Mouse (Mus musculus) bone marrow, adult 2 months (tissue): Measurements from ENCODE around the gene Zfp653. TPM values are rescaled to one million over a fixed set of nuclear protein-coding genes. Genes with fewer than 3 reads are reported as not detected.

Experiments
- H3K27ac ChIP-seq: fragments of 200-500 bp; 2 replicates; pipeline ENCODE4 v1.5.1; 2012; ENCODE audit warnings: low read depth, mild to moderate bottlenecking, control low read depth, inconsistent platforms, low read length; ENCODE audit not compliant: control insufficient read depth, poor library complexity, insufficient read depth
- H3K4me1 ChIP-seq: fragments of 200-500 bp; 2 replicates; pipeline ENCODE4 v1.6.1; 2011; ENCODE audit warnings: low read length; ENCODE audit not compliant: control insufficient read depth, insufficient read depth
- H3K4me3 ChIP-seq: fragments of 200-500 bp; replicated peaks from 2 replicates; pipeline ENCODE3; 2011; ENCODE audit warnings: mild to moderate bottlenecking, low read depth, low read length, control low read depth; ENCODE audit not compliant: control insufficient read depth
- CTCF ChIP-seq: fragments of 200-500 bp; IDR thresholded peaks from 2 replicates; pipeline ENCODE4 v1.5.1; 2011; ENCODE audit warnings: low read length, control low read depth; ENCODE audit not compliant: control insufficient read depth, insufficient read depth
- POLR2A ChIP-seq: fragments of 200-500 bp; IDR thresholded peaks from 2 replicates; pipeline ENCODE4 v1.6.1; 2011; ENCODE audit warnings: low read depth, mild to moderate bottlenecking, control low read depth, low read length, borderline replicate concordance; ENCODE audit not compliant: control insufficient read depth
- WGBS: fragments of 180-500 bp; shearing (Covaris S2); methylation state at CpG from one replicate; pipeline ENCODE4 v1.1.7; 2018; 5-methylcytosine and 5-hydroxymethylcytosine counted together
- polyA plus RNA-seq: library from polyadenylated mRNA; stranded (reverse); fragments of >200 nt; gene quantifications from 2 replicates; pipeline ENCODE4 v1.2.4, GENCODE M21; 2011; ENCODE audit warnings: low replicate concordance; ENCODE audit not compliant: missing spikeins, insufficient read depth, insufficient read length

Zfp653 gene
- polyA plus RNA-seq, 1 experiment: 15.3 TPM

GRCm38 (mm10) chr9:22061339-22061738 lies 9.8 kb downstream of the Zfp653 start:
- no peak overlapping the region for H3K27ac ChIP-seq
- H3K4me1 ChIP-seq: no peaks in the 10 kb centered on the region; the same call in 1 of the 2 replicates
- TF ChIP-seq POLR2A (no peak), CTCF (no peak)
- H3K4me3 ChIP-seq: no peak overlapping the region
- 82% methylated on average over 2 of the region's 2 CpGs for WGBS

DNA sequence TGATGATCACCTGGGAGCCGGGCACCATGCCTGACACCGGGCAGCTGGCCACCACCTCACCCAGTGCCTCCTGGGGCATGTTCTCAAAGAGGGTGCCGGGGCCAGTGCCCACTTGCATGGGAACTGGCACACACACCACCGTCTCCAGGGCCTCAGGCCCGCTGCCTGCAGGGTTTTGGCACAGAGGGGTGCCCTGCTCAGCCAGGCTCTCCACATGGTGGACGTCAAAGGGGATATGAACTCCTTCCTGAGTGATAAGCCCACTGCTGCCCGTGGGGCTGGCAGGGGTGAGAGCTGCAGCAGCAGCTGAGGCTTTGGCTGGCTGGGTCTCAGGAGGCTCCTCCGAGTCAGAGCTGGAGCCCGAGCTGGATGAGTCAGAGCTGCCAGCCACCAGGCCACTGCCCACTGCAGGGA lies 13.2 kb downstream of the Zfp653 start:
- TF ChIP-seq POLR2A (no peak), CTCF (no peak)
- 82% methylated on average over 9 of the region's 9 CpGs for WGBS
- Histone ChIP-seq H3K4me3 (no peak overlapping the region), H3K27ac (no peak overlapping the region), H3K4me1 (no peaks in the 10 kb centered on the region; the same call in 1 of the 2 replicates)

- TF ChIP-seq CTCF (no peak), POLR2A (no peak)
- Histone ChIP-seq H3K4me1 (no peaks in the 10 kb centered on the region; the same call in 1 of the 2 replicates), H3K27ac (no peak overlapping the region), H3K4me3 (no peak overlapping the region)
- WGBS: 90% methylated on average over 9 of the region's 9 CpGs
Observed at GRCm38 (mm10) chr9:22057031-22057517, 14.1 kb downstream of the Zfp653 start.

DNA sequence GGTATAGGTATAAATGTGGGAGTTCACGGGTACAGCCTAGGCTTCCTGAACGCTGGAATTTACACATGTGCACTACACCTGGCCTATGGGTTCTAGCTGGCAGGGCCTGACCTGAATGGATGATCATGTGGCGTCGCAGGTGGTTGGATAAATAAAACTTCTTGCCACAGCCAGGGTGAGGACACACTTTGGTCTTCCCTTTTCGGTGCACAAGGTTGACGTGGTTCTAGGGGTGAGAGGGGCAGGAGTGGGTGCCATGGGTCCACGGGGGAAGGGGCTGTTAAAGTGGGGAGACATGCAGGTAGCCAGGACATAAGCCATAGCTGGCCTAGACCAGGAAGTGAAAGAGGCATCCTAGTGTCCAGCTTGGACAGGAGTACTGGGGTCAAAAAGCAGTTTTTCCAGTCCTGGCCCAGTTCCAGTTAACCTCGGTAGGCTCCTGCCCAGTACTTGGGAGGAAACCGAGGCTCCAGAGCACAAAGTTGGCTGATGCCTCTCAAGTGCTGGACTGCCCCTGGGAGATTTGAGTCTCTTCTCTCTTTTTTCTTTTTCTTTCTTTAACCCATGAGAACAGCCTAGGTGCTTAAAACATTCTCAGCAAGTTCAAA lies 14.8 kb downstream of the Zfp653 start:
- H3K4me1 ChIP-seq: no peaks in the 10 kb centered on the region; the same call in 1 of the 2 replicates
- H3K27ac ChIP-seq: no peak overlapping the region
- no peak for TF ChIP-seq POLR2A
- no peak for TF ChIP-seq CTCF
- H3K4me3 ChIP-seq: no peak overlapping the region
- 74% methylated on average over 9 of the region's 9 CpGs for WGBS

GRCm38 (mm10) chr9:22055713-22056112 lies 15.5 kb downstream of the Zfp653 start:
- WGBS: 50% methylated on average over 29 of the region's 29 CpGs
- Histone ChIP-seq H3K27ac (no peak overlapping the region), H3K4me1 (no peaks in the 10 kb centered on the region; the same call in 1 of the 2 replicates), H3K4me3 (no peak overlapping the region)
- TF ChIP-seq POLR2A: no peak
- no peak for TF ChIP-seq CTCF

GRCm38 (mm10) chr9:22054411-22055076 lies 16.6 kb downstream of the Zfp653 start:
- TF ChIP-seq POLR2A (0 out of 2 replicates have a peak, but pooled peaks have one; percentile 28), CTCF (peak; percentile 65)
- 4% methylated on average over 32 of the region's 32 CpGs for WGBS
- no peak overlapping the region for H3K27ac ChIP-seq
- no peak overlapping the region for H3K4me3 ChIP-seq
- no peaks in the 10 kb centered on the region; the same call in 1 of the 2 replicates for H3K4me1 ChIP-seq

DNA sequence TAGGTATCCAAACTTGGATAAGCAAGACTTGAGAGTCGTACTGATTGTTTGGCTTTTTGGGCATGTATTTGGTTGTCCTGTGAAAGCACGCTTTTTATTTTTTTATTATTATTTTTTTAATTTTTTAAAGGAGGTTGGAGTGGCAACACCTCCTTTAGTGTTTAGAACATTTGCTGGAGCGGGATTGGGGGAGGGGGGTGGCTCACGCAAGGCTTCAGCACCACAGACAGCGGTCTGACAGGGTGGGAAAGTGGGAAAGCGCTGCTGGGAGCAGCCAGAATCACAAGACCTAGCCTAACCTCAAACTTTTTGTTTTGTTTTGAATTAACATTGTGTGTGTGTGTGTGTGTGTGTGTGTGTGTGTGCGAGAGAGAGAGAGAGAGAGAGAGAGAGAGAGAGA lies 17.5 kb downstream of the Zfp653 start:
- H3K4me1 ChIP-seq: no peaks in the 10 kb centered on the region; the same call in 1 of the 2 replicates
- 32% methylated on average over 6 of the region's 7 CpGs for whole genome bisulfite sequencing
- TF ChIP-seq POLR2A (no peak), CTCF (no peak)
- H3K27ac ChIP-seq: no peak overlapping the region
- no peak overlapping the region for H3K4me3 ChIP-seq

DNA sequence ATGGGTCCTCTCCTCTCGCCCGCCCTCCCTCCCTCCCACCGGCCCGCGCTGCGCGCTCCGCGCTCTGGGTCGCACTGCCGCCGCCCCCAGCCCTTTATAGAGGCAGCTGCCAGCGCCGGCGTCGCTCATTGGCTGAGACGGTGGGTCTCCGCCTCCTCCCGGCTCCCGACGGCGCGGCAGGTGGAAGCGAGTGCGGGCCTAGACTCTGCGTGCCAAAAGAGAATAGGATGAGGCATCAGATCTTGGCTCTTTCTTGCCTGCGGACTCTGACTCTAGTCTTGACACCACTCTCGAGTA lies 19.3 kb downstream of the Zfp653 start, which contains the start of gene Elavl3:
Gene Elavl3 (minus strand): TSS at position 66 of the 297 bp plus-strand sequence.
- Histone ChIP-seq H3K4me3 (no peak within 1 kb of the TSS), H3K27ac (no peak within 1 kb of the TSS), H3K4me1 (no peaks in the 10 kb centered on the region; the same call in 1 of the 2 replicates)
- 2% methylated on average over 28 of the region's 28 CpGs for WGBS
- no peak for TF ChIP-seq CTCF
- no peak for TF ChIP-seq POLR2A
